Mouse (Mus musculus) small intestine, adult 2 months (tissue): ENCODE measurements around the gene Spi1.

Experiments used
- CTCF ChIP-seq: fragments of 200-500 bp; IDR thresholded peaks from 2 replicates; pipeline ENCODE4 v1.5.1; 2012; ENCODE audit warnings: low read depth, mild to moderate bottlenecking, control low read depth, inconsistent platforms, low read length, moderate library complexity, mixed read lengths; ENCODE audit not compliant: insufficient replicate concordance, insufficient read length; ENCODE audit errors: extremely low read depth
- POLR2A ChIP-seq: fragments of 200-500 bp; IDR thresholded peaks from 2 replicates; pipeline ENCODE4 v1.6.1; 2012; ENCODE audit warnings: low read depth, mild to moderate bottlenecking, control low read depth, inconsistent platforms, low read length, moderate library complexity

DNA sequence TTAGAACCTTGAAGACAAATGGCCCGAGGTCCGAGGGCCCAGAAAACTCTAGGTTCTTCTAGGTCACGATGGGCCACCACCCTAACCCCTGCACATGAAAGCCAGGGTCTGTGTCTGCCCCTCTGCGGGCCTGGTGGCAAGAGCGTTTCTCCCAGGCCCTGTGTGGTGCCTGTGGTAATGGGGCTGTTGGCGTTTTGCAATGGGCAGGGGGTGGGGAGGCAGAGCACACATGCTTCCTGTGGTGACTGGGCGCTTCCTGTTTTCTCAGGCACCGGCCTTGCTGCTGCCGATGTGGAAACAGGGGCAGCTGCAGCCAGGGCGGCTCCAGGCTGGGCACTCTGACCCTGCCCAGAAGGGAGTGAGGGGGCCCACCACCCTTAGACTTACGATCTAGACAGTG is 654 bp downstream of the Spi1 start:
- TF ChIP-seq POLR2A, result no peak; the same call in 1 of the 2 replicates
- TF ChIP-seq CTCF, result no peak
